Mouse (Mus musculus) hindbrain, embryonic 16.5 days (tissue): ENCODE data around the gene 4930524J08Rik. TPM values are rescaled to one million over a fixed set of nuclear protein-coding genes. Genes with fewer than 3 reads are reported as not detected.

Experiments used
- ATAC-seq: fragments of 200-750 bp; cut with Nextera tagmentation; 2 replicates; pipeline ENCODE4 v1.8.0; 2017; ENCODE audit warnings: moderate TSS enrichment, moderate library complexity
- H3K27ac ChIP-seq: fragments of 300-500 bp; sonication (generic); 2 replicates; pipeline ENCODE4 v1.5.1; 2014; ENCODE audit warnings: low read depth, mild to moderate bottlenecking, control low read depth, low read length, moderate library complexity
- H3K27me3 ChIP-seq: fragments of 300-500 bp; sonication (generic); replicated peaks from 2 replicates; pipeline ENCODE4 v1.6.1; 2014; ENCODE audit warnings: low read length; ENCODE audit not compliant: control insufficient read depth, insufficient read depth
- H3K36me3 ChIP-seq: fragments of 300-500 bp; sonication (generic); 2 replicates; pipeline ENCODE4 v1.6.1; 2014; ENCODE audit warnings: mild to moderate bottlenecking, low read length, moderate library complexity, mixed read lengths; ENCODE audit not compliant: control insufficient read depth, insufficient read depth
- H3K4me1 ChIP-seq: fragments of 300-500 bp; sonication (generic); 2 replicates; pipeline ENCODE4 v1.6.1; 2014; ENCODE audit warnings: low read depth, low read length; ENCODE audit not compliant: control insufficient read depth, insufficient read depth
- H3K4me2 ChIP-seq: fragments of 300-500 bp; sonication (generic); 2 replicates; pipeline ENCODE4 v1.6.1; 2014; ENCODE audit warnings: mild to moderate bottlenecking, low read length, control low read depth, moderate library complexity
- H3K4me3 ChIP-seq: fragments of 300-500 bp; sonication (generic); 2 replicates; pipeline ENCODE4 v1.5.1; 2014; ENCODE audit warnings: mild to moderate bottlenecking, low read length, control low read depth, moderate library complexity
- H3K9ac ChIP-seq: fragments of 300-500 bp; sonication (generic); 2 replicates; pipeline ENCODE4 v1.6.1; 2014; ENCODE audit warnings: low read depth, mild to moderate bottlenecking, control low read depth, low read length, moderate library complexity
- H3K9me3 ChIP-seq: fragments of 300-500 bp; sonication (generic); 2 replicates; pipeline ENCODE4 v1.6.1; 2014; ENCODE audit warnings: mild to moderate bottlenecking, low read length, moderate library complexity; ENCODE audit not compliant: control insufficient read depth
- WGBS: fragments of 180-500 bp; shearing (Covaris S2); extraction: QIAGEN DNeasy Blood & Tissue Kit; methylation state at CpG from one replicate; pipeline ENCODE4 v1.1.7; 2014; 5-methylcytosine and 5-hydroxymethylcytosine counted together
- polyA plus RNA-seq: library from polyadenylated mRNA; unstranded; fragments of >200 nt; fragmentation: Nextera tagmentation; extraction: Ambion mirVana; gene quantifications from 2 replicates; pipeline ENCODE4 v1.2.1, GENCODE M21; 2015

Gene 4930524J08Rik
- polyA plus RNA-seq, 1 experiment from 2014 or later = 2.7 TPM

DNA sequence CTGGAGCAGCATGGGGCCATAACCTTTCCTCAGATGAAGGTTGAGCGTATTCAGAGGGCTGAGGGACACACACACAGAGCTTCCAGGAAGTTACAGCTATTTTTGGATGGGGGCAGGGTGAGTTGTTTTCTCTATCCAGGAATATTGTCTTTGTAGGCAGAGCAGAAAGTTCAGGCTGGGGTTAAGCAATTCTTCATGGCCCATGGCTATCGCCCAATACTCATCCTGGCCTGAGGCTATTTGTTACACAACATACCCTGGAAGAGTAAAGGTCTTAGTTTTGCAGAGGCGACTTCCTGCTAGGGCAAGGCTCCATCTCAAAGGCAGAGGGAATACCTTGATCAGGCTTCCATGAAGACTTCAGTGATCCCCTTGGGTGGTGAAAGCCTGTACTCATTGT lies 15.3 kb downstream of the 4930524J08Rik start:
- ATAC-seq = no peak
- Histone ChIP-seq H3K9me3 (peaks cover 3% of the 10 kb centered on the region; the same call in 1 of the 2 replicates), H3K9ac (no peak overlapping the region), H3K27ac (no peak overlapping the region), H3K27me3 (no peaks in the 10 kb centered on the region), H3K4me3 (no peak overlapping the region), H3K4me1 (no peaks in the 10 kb centered on the region), H3K36me3 (no peaks in the 10 kb centered on the region), H3K4me2 (no peak overlapping the region)
- 84% methylated on average over 3 of the region's 3 CpGs for WGBS

- Histone ChIP-seq H3K9ac (no peak overlapping the region), H3K27ac (no peak overlapping the region), H3K36me3 (no peaks in the 10 kb centered on the region), H3K27me3 (no peaks in the 10 kb centered on the region), H3K4me1 (no peaks in the 10 kb centered on the region), H3K4me3 (no peak overlapping the region), H3K4me2 (no peak overlapping the region), H3K9me3 (peaks cover 3% of the 10 kb centered on the region; the same call in 1 of the 2 replicates)
- 89% methylated on average over 3 of the region's 3 CpGs for WGBS
- no peak for ATAC-seq
Observed at GRCm38 (mm10) chr5:99994680-99995079, 15.8 kb downstream of the 4930524J08Rik start.

- 75% methylated on average over 7 of the region's 7 CpGs for WGBS
- Histone ChIP-seq H3K27ac (no peak overlapping the region), H3K27me3 (no peaks in the 10 kb centered on the region), H3K4me3 (no peak overlapping the region), H3K9ac (no peak overlapping the region), H3K4me2 (no peak overlapping the region), H3K9me3 (peaks cover 3% of the 10 kb centered on the region; the same call in 1 of the 2 replicates), H3K4me1 (no peaks in the 10 kb centered on the region), H3K36me3 (no peaks in the 10 kb centered on the region)
- ATAC-seq = no peak
Observed at GRCm38 (mm10) chr5:100000048-100000447, 21.2 kb downstream of the 4930524J08Rik start.

GRCm38 (mm10) chr5:100000500-100000899 lies 21.6 kb downstream of the 4930524J08Rik start:
- Histone ChIP-seq H3K4me1 (no peaks in the 10 kb centered on the region), H3K27ac (no peak overlapping the region), H3K4me3 (no peak overlapping the region), H3K36me3 (no peaks in the 10 kb centered on the region), H3K27me3 (no peaks in the 10 kb centered on the region), H3K9me3 (peaks cover 3% of the 10 kb centered on the region; the same call in 1 of the 2 replicates), H3K9ac (no peak overlapping the region), H3K4me2 (no peak overlapping the region)
- WGBS = 57% methylated on average over 8 of the region's 8 CpGs
- 0 out of 2 replicates have a peak, but pooled peaks have one; percentile 48 for ATAC-seq

GRCm38 (mm10) chr5:100003895-100004294 lies 25.0 kb downstream of the 4930524J08Rik start:
- Histone ChIP-seq H3K4me1 (no peaks in the 10 kb centered on the region), H3K4me3 (no peak overlapping the region), H3K9ac (no peak overlapping the region), H3K4me2 (no peak overlapping the region), H3K27me3 (no peaks in the 10 kb centered on the region), H3K27ac (no peak overlapping the region), H3K36me3 (no peaks in the 10 kb centered on the region), H3K9me3 (no peaks in the 10 kb centered on the region)
- ATAC-seq = no peak
- WGBS = 84% methylated on average over 4 of the region's 4 CpGs

GRCm38 (mm10) chr5:100005431-100005830 lies 26.6 kb downstream of the 4930524J08Rik start:
- Histone ChIP-seq H3K9ac (no peak overlapping the region), H3K4me3 (no peak overlapping the region), H3K4me2 (no peak overlapping the region), H3K4me1 (no peaks in the 10 kb centered on the region), H3K9me3 (no peaks in the 10 kb centered on the region), H3K27ac (no peak overlapping the region), H3K27me3 (no peaks in the 10 kb centered on the region), H3K36me3 (no peaks in the 10 kb centered on the region)
- no peak for ATAC-seq
- 71% methylated on average over 3 of the region's 3 CpGs for WGBS

DNA sequence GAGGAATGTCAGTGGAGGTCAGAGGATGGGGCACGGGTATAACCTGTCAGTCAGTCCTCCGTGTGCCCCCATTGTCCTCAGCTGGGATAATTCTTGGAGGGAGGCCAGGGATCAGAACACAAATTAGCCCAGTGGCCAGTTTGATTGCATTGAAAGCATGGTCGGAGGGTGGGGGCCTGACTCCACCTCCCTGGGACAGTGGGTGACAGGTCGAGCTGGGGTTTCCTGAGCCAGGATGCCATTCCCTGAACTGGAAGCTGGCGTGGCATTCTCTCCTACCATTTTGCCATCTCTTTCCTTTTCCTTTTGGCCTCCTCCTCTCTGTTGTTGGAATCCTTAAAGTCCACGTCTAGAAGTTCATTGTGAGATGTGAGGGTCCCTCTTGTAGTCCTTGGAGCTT lies 27.0 kb downstream of the 4930524J08Rik start:
- ATAC-seq = no peak
- H3K9ac ChIP-seq = no peak overlapping the region
- H3K27me3 ChIP-seq = no peaks in the 10 kb centered on the region
- H3K4me3 ChIP-seq = no peak overlapping the region
- no peaks in the 10 kb centered on the region for H3K4me1 ChIP-seq
- H3K36me3 ChIP-seq = no peaks in the 10 kb centered on the region
- no peaks in the 10 kb centered on the region for H3K9me3 ChIP-seq
- no peak overlapping the region for H3K27ac ChIP-seq
- no peak overlapping the region for H3K4me2 ChIP-seq
- 77% methylated on average over 6 of the region's 6 CpGs for WGBS

- Histone ChIP-seq H3K4me3 (no peak overlapping the region), H3K36me3 (no peaks in the 10 kb centered on the region), H3K9ac (no peak overlapping the region), H3K4me2 (no peak overlapping the region), H3K27me3 (no peaks in the 10 kb centered on the region), H3K4me1 (no peaks in the 10 kb centered on the region), H3K9me3 (no peaks in the 10 kb centered on the region), H3K27ac (no peak overlapping the region)
- ATAC-seq = no peak
- WGBS = 89% methylated on average over 4 of the region's 4 CpGs
Observed at GRCm38 (mm10) chr5:100006324-100007039, 27.6 kb downstream of the 4930524J08Rik start.

GRCm38 (mm10) chr5:100007040-100007375 lies 28.1 kb downstream of the 4930524J08Rik start:
- no peak for ATAC-seq
- WGBS = 76% methylated on average over 4 of the region's 4 CpGs
- Histone ChIP-seq H3K27me3 (no peaks in the 10 kb centered on the region), H3K4me2 (no peak overlapping the region), H3K9ac (no peak overlapping the region), H3K36me3 (no peaks in the 10 kb centered on the region), H3K9me3 (no peaks in the 10 kb centered on the region), H3K27ac (no peak overlapping the region), H3K4me1 (no peaks in the 10 kb centered on the region), H3K4me3 (no peak overlapping the region)
